Mouse (Mus musculus) layer of hippocampus, postnatal 14 days (tissue): ENCODE measurements at regions not wholly inside any gene's neighbourhood (a gene's known extent, or its start where the extent isn't known, plus 50 kb on each side); places are given as distances from the start of the nearest gene placed in this dataset.

Experiments used
- DNase-seq, 2 experiments: peaks; one replicate each; pipeline ENCODE4 v3.0.0; 2021 to 2022; ENCODE audit warnings: low spot score in 2 of 2, mixed read lengths in 1 of 2

GRCm38 (mm10) chr3:13242532-13242931, 1238.0 kb upstream of the Slc7a12 start:
- no peak for DNase-seq

- no peak for DNase-seq
These were observed 1233.0 kb upstream of the Slc7a12 start for GRCm38 (mm10) chr3:13247537-13247936.

DNA sequence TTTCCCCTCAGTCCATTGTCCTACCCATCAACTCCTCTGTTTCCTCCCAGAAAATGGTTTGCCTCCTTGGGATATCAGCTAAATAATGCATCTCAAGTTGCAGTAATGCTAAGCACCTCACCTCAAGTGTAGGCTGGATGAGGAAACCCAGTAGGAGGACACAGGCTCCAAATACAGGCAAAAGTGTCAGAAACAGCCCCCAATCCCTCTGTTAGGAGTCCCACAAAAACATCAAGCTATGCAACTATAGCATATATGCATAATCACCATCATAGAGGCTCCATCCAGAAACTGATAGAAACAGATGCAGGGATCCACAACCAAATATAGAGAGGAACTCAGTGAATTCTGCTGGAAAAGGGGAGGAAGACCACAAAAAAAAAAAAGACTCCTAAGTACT, 1231.7 kb upstream of the Slc7a12 start:
- DNase-seq: no peak

DNA sequence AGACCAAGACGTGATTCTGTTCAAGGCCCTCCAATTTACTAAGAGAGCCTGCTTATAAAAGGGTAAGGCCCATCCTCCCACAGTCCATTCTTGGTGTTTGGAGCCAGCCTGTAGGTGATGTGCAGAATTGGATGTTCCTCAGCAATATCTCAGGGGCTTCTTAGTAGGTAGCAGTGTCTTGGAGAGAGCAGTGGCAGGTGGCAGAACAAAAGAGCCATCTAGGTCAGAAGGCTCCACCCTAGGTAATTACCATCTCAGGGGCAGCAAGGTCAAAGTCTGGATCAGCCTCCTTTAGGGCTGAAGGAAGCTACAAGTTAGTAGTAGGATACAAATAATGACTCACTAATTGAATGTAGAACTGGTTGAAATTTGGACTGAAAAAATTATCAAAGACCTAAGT, 1229.8 kb upstream of the Slc7a12 start:
- no peak for DNase-seq

GRCm38 (mm10) chr3:13254061-13254460, 1226.4 kb upstream of the Slc7a12 start:
- peak in 1 of 2 experiments; percentile 49 for DNase-seq
